Mouse (Mus musculus) neutrophil, adult 83 days (primary cell): ENCODE measurements around the gene Uba52. TPM values are rescaled to one million over a fixed set of nuclear protein-coding genes. Genes with fewer than 3 reads are reported as not detected.

Experiments used
- total RNA-seq, 2 experiments: library from RNA; stranded (reverse); gene quantifications; one replicate each; pipeline ENCODE4 v1.2.4; 2023

Gene Uba52
- 1,000 to 10,000 TPM; 1,032 to 1,222 TPM for total RNA-seq

GRCm38 (mm10) chr8:70510228-70510915 lies at the start of gene Uba52:
TSS of gene Uba52 (minus strand) at chr8:70510801.

GRCm38 (mm10) chr8:70539077-70539813 lies 28.6 kb upstream of the Uba52 start, which contains the start of gene Ell:
TSS of gene Ell (plus strand) at chr8:70539457.

GRCm38 (mm10) chr8:70527512-70528181 lies 17.0 kb upstream of the Uba52 start, which contains the start of the genes Fkbp8 and Kxd1:
TSS of gene Fkbp8 (plus strand) at chr8:70527724.
TSS of gene Kxd1 (minus strand) at chr8:70527956.

GRCm38 (mm10) chr8:70506328-70507026 lies 4.1 kb downstream of the Uba52 start, which contains the start of gene Rex1bd:
TSS of gene Rex1bd (minus strand) at chr8:70506752.

GRCm38 (mm10) chr8:70492664-70493640 lies 17.6 kb downstream of the Uba52 start, which contains the start of gene Crlf1:
TSS of gene Crlf1 (plus strand) at chr8:70493158.

GRCm38 (mm10) chr8:70486941-70487520 lies 23.6 kb downstream of the Uba52 start, which contains the start of gene Tmem59l:
TSS of gene Tmem59l (minus strand) at chr8:70487358.

GRCm38 (mm10) chr8:70476333-70477268 lies 34.0 kb downstream of the Uba52 start, which contains the start of gene Klhl26:
TSS of gene Klhl26 (minus strand) at chr8:70476968.

Other genes with a start within 250 kb of the Uba52 start
- 1 to 10 TPM; 8.2 to 9.1 TPM for gene Homer3, start 228.0 kb downstream of the Uba52 start, total RNA-seq
- gene Ddx49, start 208.3 kb downstream of the Uba52 start, total RNA-seq, result 10 to 100 TPM; 22.3 to 27.9 TPM
- 100 to 1,000 TPM; 114 to 123 TPM for gene Cope, start 208.3 kb downstream of the Uba52 start, total RNA-seq
- gene Cers1, start 195.0 kb downstream of the Uba52 start, total RNA-seq, result not detected
- gene Gdf1, start 181.0 kb downstream of the Uba52 start, total RNA-seq, result not detected
- gene Upf1, start 157.5 kb downstream of the Uba52 start, total RNA-seq, result 10 to 100 TPM; 58.6 to 59.2 TPM
- under 1 TPM; 0.13 to 0.26 TPM for gene Comp, start 137.2 kb downstream of the Uba52 start, total RNA-seq
- 1 to 10 TPM; 3.9 to 6.9 TPM for gene Crtc1, start 71.2 kb downstream of the Uba52 start, total RNA-seq
- 1 to 10 TPM; 4.0 to 4.1 TPM for gene Klhl26, start 33.8 kb downstream of the Uba52 start, total RNA-seq
- gene Tmem59l, start 23.4 kb downstream of the Uba52 start, total RNA-seq, result not detected
- gene Crlf1, start 17.6 kb downstream of the Uba52 start, total RNA-seq, result not detected
- 10 to 100 TPM; 38.6 to 39.3 TPM for gene Rex1bd, start 4.0 kb downstream of the Uba52 start, total RNA-seq
- gene Fkbp8, start 16.9 kb upstream of the Uba52 start, total RNA-seq, result 100 to 1,000 TPM; 181 to 184 TPM
- 10 to 100 TPM; 38.1 to 38.4 TPM for gene Kxd1, start 17.2 kb upstream of the Uba52 start, total RNA-seq
- gene Ell, start 28.7 kb upstream of the Uba52 start, total RNA-seq, result 10 to 100 TPM; 32.2 to 37.9 TPM
- gene Isyna1, start 83.6 kb upstream of the Uba52 start, total RNA-seq, result 10 to 100 TPM; 29.5 to 40.1 TPM
- gene Ssbp4, start 98.1 kb upstream of the Uba52 start, total RNA-seq, result 10 to 100 TPM; 60.1 to 77.7 TPM
- gene Lrrc25, start 105.4 kb upstream of the Uba52 start, total RNA-seq, result 10 to 100 TPM; 65.7 to 79.1 TPM
- under 1 TPM; 0.49 to 0.90 TPM for gene Gdf15, start 121.7 kb upstream of the Uba52 start, total RNA-seq
- gene Pgpep1, start 149.6 kb upstream of the Uba52 start, total RNA-seq, result 1 to 10 TPM; 3.6 to 5.1 TPM
- gene Lsm4, start 162.4 kb upstream of the Uba52 start, total RNA-seq, result 10 to 100 TPM; 40.7 to 61.6 TPM
- 1,000 to 10,000 TPM in 1 of 2 experiments, 100 to 1,000 TPM in 1; 926 to 1,259 TPM for gene Jund, start 188.1 kb upstream of the Uba52 start, total RNA-seq
- gene Iqcn, start 192.7 kb upstream of the Uba52 start, total RNA-seq, result 1 to 10 TPM; 7.5 to 9.1 TPM
- gene Gm3336, start 207.7 kb upstream of the Uba52 start, total RNA-seq, result under 1 TPM in 1 of 2 experiments, not detected in 1; 0.64 TPM
- under 1 TPM; 0.31 to 0.50 TPM for gene Pde4c, start 212.9 kb upstream of the Uba52 start, total RNA-seq
- gene Rab3a, start 243.9 kb upstream of the Uba52 start, total RNA-seq, result 1 to 10 TPM; 2.6 to 3.0 TPM